Mouse (Mus musculus): ENCODE results near the gene Gm1673. TPM values are rescaled to one million over a fixed set of nuclear protein-coding genes. Genes with fewer than 3 reads are reported as not detected.
A peak's percentile ranks its signal among the peaks of the same experiment; 100 is the strongest.

The Gm1673 gene
- polyA plus RNA-seq, 1 experiment from 2014 or later = 90.0 TPM

GRCm38 (mm10) chr5:33959382-33959781 lies 23.9 kb upstream of the Gm1673 start:
- 62% methylated on average over 4 of the region's 4 CpGs for WGBS
- TF ChIP-seq CTCF (IDR thresholded peaks at IDR 0.05; ENCODE audit: low read depth) = no peak
- no peaks in the 10 kb centered on the region for H3K4me1 ChIP-seq (replicated peaks; ENCODE audit: insufficient read depth, low read length)
- H3K36me3 ChIP-seq (ENCODE audit: insufficient read depth, low read length) = no peaks in the 10 kb centered on the region
- no peak overlapping the region for H3K9ac ChIP-seq (ENCODE audit: low read depth, low read length)
- no peak overlapping the region for H3K4me2 ChIP-seq (ENCODE audit: low read length)
- DNase-seq (ENCODE audit: low spot score) = no peak
- H3K9me3 ChIP-seq (replicated peaks; ENCODE audit: low read length) = 0 out of 2 replicates have a peak, but pooled peaks cover 5% of the 10 kb centered on the region
- H3K27ac ChIP-seq = no peak overlapping the region
- no peak for ATAC-seq (replicated peaks; ENCODE audit: low FRiP score, low read depth)
- no peak overlapping the region for H3K4me3 ChIP-seq (replicated peaks; ENCODE audit: low read depth, low read length)
- H3K27me3 ChIP-seq (ENCODE audit: insufficient read depth, low read length) = no peaks in the 10 kb centered on the region

- H3K4me1 ChIP-seq (replicated peaks; ENCODE audit: insufficient read depth, low read length) = no peaks in the 10 kb centered on the region
- no peak overlapping the region for H3K4me3 ChIP-seq (replicated peaks; ENCODE audit: low read depth, low read length)
- no peak overlapping the region for H3K4me2 ChIP-seq (ENCODE audit: low read length)
- no peaks in the 10 kb centered on the region for H3K9me3 ChIP-seq (replicated peaks; ENCODE audit: low read length)
- no peaks in the 10 kb centered on the region for H3K36me3 ChIP-seq (ENCODE audit: insufficient read depth, low read length)
- H3K27me3 ChIP-seq (ENCODE audit: insufficient read depth, low read length) = no peaks in the 10 kb centered on the region
- no peak for TF ChIP-seq CTCF (IDR thresholded peaks at IDR 0.05; ENCODE audit: low read depth)
- DNase-seq (ENCODE audit: low spot score) = no peak
- WGBS = 65% methylated on average over 2 of the region's 2 CpGs
- ATAC-seq (replicated peaks; ENCODE audit: low FRiP score, low read depth) = no peak
- H3K9ac ChIP-seq (ENCODE audit: low read depth, low read length) = no peak overlapping the region
- H3K27ac ChIP-seq = no peak overlapping the region
Measured at GRCm38 (mm10) chr5:33974736-33975135, 8.5 kb upstream of the Gm1673 start.

- H3K27ac ChIP-seq = no peak overlapping the region
- no peak for TF ChIP-seq CTCF (IDR thresholded peaks at IDR 0.05; ENCODE audit: low read depth)
- H3K9ac ChIP-seq (ENCODE audit: low read depth, low read length) = no peak overlapping the region
- 41% methylated on average over 3 of the region's 3 CpGs for WGBS
- H3K36me3 ChIP-seq (ENCODE audit: insufficient read depth, low read length) = no peaks in the 10 kb centered on the region
- no peak overlapping the region for H3K4me2 ChIP-seq (ENCODE audit: low read length)
- DNase-seq (ENCODE audit: low spot score) (no peak), ATAC-seq (replicated peaks; ENCODE audit: low FRiP score, low read depth) (no peak)
- no peaks in the 10 kb centered on the region for H3K4me1 ChIP-seq (replicated peaks; ENCODE audit: insufficient read depth, low read length)
- no peak overlapping the region for H3K4me3 ChIP-seq (replicated peaks; ENCODE audit: low read depth, low read length)
- no peaks in the 10 kb centered on the region for H3K27me3 ChIP-seq (ENCODE audit: insufficient read depth, low read length)
- no peaks in the 10 kb centered on the region for H3K9me3 ChIP-seq (replicated peaks; ENCODE audit: low read length)
Measured at GRCm38 (mm10) chr5:33976267-33976666, 7.0 kb upstream of the Gm1673 start.

- 5% methylated on average over 26 of the region's 26 CpGs for WGBS
- TF ChIP-seq CTCF (IDR thresholded peaks at IDR 0.05; ENCODE audit: low read depth) = no peak
- peak; percentile 9 for DNase-seq (ENCODE audit: low spot score)
- peaks cover 3% of the 10 kb centered on the region; the same call in 1 of the 2 replicates for H3K4me1 ChIP-seq (replicated peaks; ENCODE audit: insufficient read depth, low read length)
- H3K4me3 ChIP-seq (replicated peaks; ENCODE audit: low read depth, low read length) = peak overlapping the region; percentile 76
- H3K9me3 ChIP-seq (replicated peaks; ENCODE audit: low read length) = no peaks in the 10 kb centered on the region
- ATAC-seq (replicated peaks; ENCODE audit: low FRiP score, low read depth) = peak; percentile 23; the same call in 1 of the 2 replicates
- H3K27me3 ChIP-seq (ENCODE audit: insufficient read depth, low read length) = no peaks in the 10 kb centered on the region
- H3K27ac ChIP-seq = no peak overlapping the region
- peak overlapping the region; percentile 71 for H3K9ac ChIP-seq (ENCODE audit: low read depth, low read length)
- peak overlapping the region; percentile 98 for H3K4me2 ChIP-seq (ENCODE audit: low read length)
- no peaks in the 10 kb centered on the region for H3K36me3 ChIP-seq (ENCODE audit: insufficient read depth, low read length)
Measured at GRCm38 (mm10) chr5:33982731-33983259, 438 bp upstream of the Gm1673 start.

- no peak overlapping the region for H3K9ac ChIP-seq (ENCODE audit: low read depth, low read length)
- H3K4me2 ChIP-seq (ENCODE audit: low read length) = peak overlapping the region; percentile 97
- 29% methylated on average over 28 of the region's 28 CpGs for WGBS
- no peaks in the 10 kb centered on the region for H3K36me3 ChIP-seq (ENCODE audit: insufficient read depth, low read length)
- no peak overlapping the region for H3K27ac ChIP-seq
- ATAC-seq (replicated peaks; ENCODE audit: low FRiP score, low read depth) (peak; percentile 26; the same call in 1 of the 2 replicates), DNase-seq (ENCODE audit: low spot score) (peak; percentile 46)
- no peaks in the 10 kb centered on the region for H3K9me3 ChIP-seq (replicated peaks; ENCODE audit: low read length)
- peaks cover 17% of the 10 kb centered on the region; the same call in 1 of the 2 replicates for H3K4me1 ChIP-seq (replicated peaks; ENCODE audit: insufficient read depth, low read length)
- no peak overlapping the region for H3K4me3 ChIP-seq (replicated peaks; ENCODE audit: low read depth, low read length)
- H3K27me3 ChIP-seq (ENCODE audit: insufficient read depth, low read length) = peaks cover 52% of the 10 kb centered on the region
- TF ChIP-seq CTCF (IDR thresholded peaks at IDR 0.05; ENCODE audit: low read depth) = peak; percentile 64
Measured at GRCm38 (mm10) chr5:33994671-33995625, 11.7 kb downstream of the Gm1673 start.
